Mouse (Mus musculus): ENCODE results near the gene Notch3. TPM values are rescaled to one million over a fixed set of nuclear protein-coding genes. Genes with fewer than 3 reads are reported as not detected.
A peak's percentile ranks its signal among the peaks of the same experiment; 100 is the strongest.
"Not testable (repeated sequence)": the region's sequence is repeated elsewhere in the genome, so short reads cannot be mapped to it uniquely, and the experiment has no call there.

Notch3 gene
- polyA plus RNA-seq, 1 experiment from 2014 or later = 7.7 TPM

GRCm38 (mm10) chr17:32099943-32100586, 66.6 kb downstream of the Notch3 start:
- peaks cover 11% of the 10 kb centered on the region; the same call in 1 of the 2 replicates for H3K4me1 ChIP-seq
- peak overlapping the region; percentile 50 for H3K4me3 ChIP-seq
- peaks cover 22% of the 10 kb centered on the region for H3K27me3 ChIP-seq
- no peaks in the 10 kb centered on the region for H3K36me3 ChIP-seq (ENCODE audit: poor library complexity, severe bottlenecking)
- H3K27ac ChIP-seq = no peak overlapping the region
- H3K4me2 ChIP-seq = peak overlapping the region; percentile 91
- ATAC-seq = peak; percentile 74
- H3K9ac ChIP-seq = peak overlapping the region; percentile 68
- no peaks in the 10 kb centered on the region for H3K9me3 ChIP-seq (replicated peaks)
- under 1% methylated on average over 44 of the region's 44 CpGs for WGBS

- Histone ChIP-seq H3K4me2 (peak overlapping the region; percentile 91), H3K36me3 (ENCODE audit: poor library complexity, severe bottlenecking) (no peaks in the 10 kb centered on the region), H3K9ac (peak overlapping the region; percentile 68), H3K4me3 (peak overlapping the region; percentile 50), H3K4me1 (peaks cover 11% of the 10 kb centered on the region; the same call in 1 of the 2 replicates), H3K27me3 (peaks cover 19% of the 10 kb centered on the region), H3K9me3 (replicated peaks) (no peaks in the 10 kb centered on the region), H3K27ac (no peak overlapping the region)
- ATAC-seq = no peak
- WGBS = 27% methylated on average over 8 of the region's 8 CpGs
Measured at GRCm38 (mm10) chr17:32099574-32099942, 67.1 kb downstream of the Notch3 start.

- not testable (repeated sequence) for H3K27ac ChIP-seq; H3K36me3 ChIP-seq (ENCODE audit: poor library complexity, severe bottlenecking); H3K4me2 ChIP-seq; H3K9me3 ChIP-seq (replicated peaks); H3K9ac ChIP-seq; ATAC-seq; H3K4me3 ChIP-seq
- Histone ChIP-seq H3K4me1 (peaks cover 11% of the 10 kb centered on the region; the same call in 1 of the 2 replicates), H3K27me3 (peaks cover 19% of the 10 kb centered on the region)
- 85% methylated on average over 5 of the region's 6 CpGs for WGBS
Measured at GRCm38 (mm10) chr17:32098905-32099304, 67.7 kb downstream of the Notch3 start.

GRCm38 (mm10) chr17:32097676-32098075, 69.0 kb downstream of the Notch3 start:
- H3K27ac ChIP-seq = no peak overlapping the region
- peaks cover 11% of the 10 kb centered on the region; the same call in 1 of the 2 replicates for H3K4me1 ChIP-seq
- H3K4me3 ChIP-seq = no peak overlapping the region
- 89% methylated on average over 1 of the region's 1 CpGs for WGBS
- H3K27me3 ChIP-seq = peaks cover 14% of the 10 kb centered on the region
- H3K36me3 ChIP-seq (ENCODE audit: poor library complexity, severe bottlenecking) = no peaks in the 10 kb centered on the region
- H3K9me3 ChIP-seq (replicated peaks) = no peaks in the 10 kb centered on the region; the same call in 1 of the 2 replicates
- no peak overlapping the region for H3K9ac ChIP-seq
- ATAC-seq = no peak
- H3K4me2 ChIP-seq = no peak overlapping the region

GRCm38 (mm10) chr17:32092895-32093294, 73.8 kb downstream of the Notch3 start:
- ATAC-seq = no peak
- Histone ChIP-seq H3K27me3 (no peaks in the 10 kb centered on the region), H3K4me1 (peaks cover 9% of the 10 kb centered on the region), H3K27ac (no peak overlapping the region), H3K4me3 (no peak overlapping the region), H3K9ac (no peak overlapping the region), H3K4me2 (no peak overlapping the region), H3K9me3 (replicated peaks) (no peaks in the 10 kb centered on the region; the same call in 1 of the 2 replicates), H3K36me3 (ENCODE audit: poor library complexity, severe bottlenecking) (no peaks in the 10 kb centered on the region)
- 86% methylated on average over 5 of the region's 5 CpGs for WGBS

GRCm38 (mm10) chr17:32092241-32092619, 74.4 kb downstream of the Notch3 start:
- no peak for ATAC-seq
- Histone ChIP-seq H3K4me1 (peaks cover 9% of the 10 kb centered on the region), H3K9ac (no peak overlapping the region), H3K9me3 (replicated peaks) (no peaks in the 10 kb centered on the region; the same call in 1 of the 2 replicates), H3K27ac (no peak overlapping the region), H3K4me3 (no peak overlapping the region), H3K36me3 (ENCODE audit: poor library complexity, severe bottlenecking) (no peaks in the 10 kb centered on the region), H3K27me3 (no peaks in the 10 kb centered on the region), H3K4me2 (no peak overlapping the region)
- 88% methylated on average over 1 of the region's 1 CpGs for WGBS

- peak overlapping the region; percentile 56 for H3K4me2 ChIP-seq
- not testable (repeated sequence) for H3K4me1 ChIP-seq; H3K27ac ChIP-seq; H3K36me3 ChIP-seq (ENCODE audit: poor library complexity, severe bottlenecking); H3K27me3 ChIP-seq; H3K9me3 ChIP-seq (replicated peaks)
- 8% methylated on average over 13 of the region's 16 CpGs for WGBS
- peak overlapping the region; percentile 18; the same call in 1 of the 2 replicates for H3K4me3 ChIP-seq
- H3K9ac ChIP-seq = peak overlapping the region; percentile 28
- ATAC-seq = peak; percentile 93
Measured at GRCm38 (mm10) chr17:32091364-32092240, 75.0 kb downstream of the Notch3 start.

GRCm38 (mm10) chr17:32091032-32091363, 75.7 kb downstream of the Notch3 start:
- Histone ChIP-seq H3K27me3 (no peaks in the 10 kb centered on the region), H3K9ac (peak overlapping the region; percentile 28), H3K4me3 (peak overlapping the region; percentile 18; the same call in 1 of the 2 replicates), H3K4me1 (peaks cover 9% of the 10 kb centered on the region), H3K9me3 (replicated peaks) (no peaks in the 10 kb centered on the region; the same call in 1 of the 2 replicates), H3K4me2 (peak overlapping the region; percentile 56), H3K27ac (no peak overlapping the region), H3K36me3 (ENCODE audit: poor library complexity, severe bottlenecking) (no peaks in the 10 kb centered on the region)
- no peak; the same call in 1 of the 2 replicates for ATAC-seq
- WGBS = 44% methylated on average over 1 of the region's 1 CpGs

- ATAC-seq = no peak
- H3K27ac ChIP-seq = no peak overlapping the region
- no peaks in the 10 kb centered on the region for H3K36me3 ChIP-seq (ENCODE audit: poor library complexity, severe bottlenecking)
- H3K4me2 ChIP-seq = no peak overlapping the region
- peaks cover 9% of the 10 kb centered on the region for H3K4me1 ChIP-seq
- H3K9ac ChIP-seq = no peak overlapping the region
- H3K9me3 ChIP-seq (replicated peaks) = no peaks in the 10 kb centered on the region
- 98% methylated on average over 2 of the region's 2 CpGs for WGBS
- H3K4me3 ChIP-seq = no peak overlapping the region
- no peaks in the 10 kb centered on the region for H3K27me3 ChIP-seq
Measured at GRCm38 (mm10) chr17:32087069-32087468, 79.6 kb downstream of the Notch3 start.

GRCm38 (mm10) chr17:32083351-32083750, 83.3 kb downstream of the Notch3 start:
- no peak for ATAC-seq
- no peak overlapping the region for H3K4me2 ChIP-seq
- no peaks in the 10 kb centered on the region for H3K36me3 ChIP-seq (ENCODE audit: poor library complexity, severe bottlenecking)
- H3K4me3 ChIP-seq = no peak overlapping the region
- no peaks in the 10 kb centered on the region for H3K4me1 ChIP-seq
- H3K27me3 ChIP-seq = no peaks in the 10 kb centered on the region
- H3K9me3 ChIP-seq (replicated peaks) = no peaks in the 10 kb centered on the region
- no peak overlapping the region for H3K9ac ChIP-seq
- WGBS = 98% methylated on average over 2 of the region's 2 CpGs
- H3K27ac ChIP-seq = no peak overlapping the region

GRCm38 (mm10) chr17:32075164-32075563, 91.5 kb downstream of the Notch3 start:
- Histone ChIP-seq H3K4me1 (0 out of 2 replicates have a peak, but pooled peaks cover 3% of the 10 kb centered on the region), H3K27ac (no peak overlapping the region), H3K4me2 (no peak overlapping the region), H3K27me3 (no peaks in the 10 kb centered on the region), H3K9ac (no peak overlapping the region), H3K4me3 (no peak overlapping the region), H3K9me3 (replicated peaks) (no peaks in the 10 kb centered on the region), H3K36me3 (ENCODE audit: poor library complexity, severe bottlenecking) (no peaks in the 10 kb centered on the region)
- no peak for ATAC-seq
- 4% methylated on average over 2 of the region's 2 CpGs for WGBS

- 64% methylated on average over 4 of the region's 4 CpGs for WGBS
- no peak overlapping the region for H3K27ac ChIP-seq
- H3K9ac ChIP-seq = no peak overlapping the region
- no peaks in the 10 kb centered on the region for H3K27me3 ChIP-seq
- H3K4me3 ChIP-seq = no peak overlapping the region
- peaks cover 3% of the 10 kb centered on the region; the same call in 1 of the 2 replicates for H3K9me3 ChIP-seq (replicated peaks)
- no peak for ATAC-seq
- no peaks in the 10 kb centered on the region for H3K36me3 ChIP-seq (ENCODE audit: poor library complexity, severe bottlenecking)
- H3K4me2 ChIP-seq = no peak overlapping the region
- 0 out of 2 replicates have a peak, but pooled peaks cover 3% of the 10 kb centered on the region for H3K4me1 ChIP-seq
Measured at GRCm38 (mm10) chr17:32074658-32075057, 92.0 kb downstream of the Notch3 start.

Measured in forebrain, embryonic 13.5 days (tissue).